Mouse (Mus musculus) inflammation-experienced regulatory T-cells, adult 6 months (primary cell): ENCODE results near the gene Catsper2. TPM values are rescaled to one million over a fixed set of nuclear protein-coding genes. Genes with fewer than 3 reads are reported as not detected.
"Not testable (repeated sequence)": the region's sequence is repeated elsewhere in the genome, so short reads cannot be mapped to it uniquely, and the experiment has no call there.

Experiments
- ATAC-seq: one replicate; pipeline ENCODE4 v1.8.0; 2017
- polyA plus RNA-seq, 3 experiments: library from polyadenylated mRNA; unstranded; fragments of 100-300 nt; shearing (Covaris generic); gene quantifications; one replicate each; pipeline ENCODE4 v1.2.1; 2017

The Catsper2 gene
- polyA plus RNA-seq, 3 experiments from 2014 or later = 2.4 to 6.2 (median 3.1) TPM

GRCm38 (mm10) chr2:121425890-121426289, 12.3 kb upstream of the Catsper2 start:
- peak; percentile 62 for ATAC-seq

- no peak for ATAC-seq
These were observed 9.6 kb upstream of the Catsper2 start for GRCm38 (mm10) chr2:121423166-121423565.

- no peak for ATAC-seq
These were observed 4.9 kb upstream of the Catsper2 start for GRCm38 (mm10) chr2:121418476-121418875.

GRCm38 (mm10) chr2:121416356-121416755, 2.8 kb upstream of the Catsper2 start:
- peak; percentile 17 for ATAC-seq

GRCm38 (mm10) chr2:121415591-121415990, 2.0 kb upstream of the Catsper2 start:
- ATAC-seq = no peak

GRCm38 (mm10) chr2:121415103-121415502, 1.5 kb upstream of the Catsper2 start:
- no peak for ATAC-seq

GRCm38 (mm10) chr2:121414139-121414685, 620 bp upstream of the Catsper2 start:
- peak; percentile 42 for ATAC-seq

GRCm38 (mm10) chr2:121412843-121413386, 677 bp downstream of the Catsper2 start:
- no peak for ATAC-seq

- peak; percentile 88 for ATAC-seq
These were observed 5.4 kb downstream of the Catsper2 start for GRCm38 (mm10) chr2:121408160-121408559.

GRCm38 (mm10) chr2:121403296-121403695, 10.3 kb downstream of the Catsper2 start:
- no peak for ATAC-seq

- peak; percentile 63 for ATAC-seq
These were observed 17.0 kb downstream of the Catsper2 start for GRCm38 (mm10) chr2:121396624-121397023.

- ATAC-seq = not testable (repeated sequence)
These were observed 26.5 kb downstream of the Catsper2 start, which contains the start of gene Strc for GRCm38 (mm10) chr2:121386961-121387575. Gene Strc, minus strand, starts transcription at chr2:121387168.

GRCm38 (mm10) chr2:121374766-121375165, 38.8 kb downstream of the Catsper2 start:
- no peak for ATAC-seq

GRCm38 (mm10) chr2:121372266-121372665, 41.3 kb downstream of the Catsper2 start:
- no peak for ATAC-seq

- ATAC-seq = no peak
These were observed 42.7 kb downstream of the Catsper2 start for GRCm38 (mm10) chr2:121370921-121371320.

GRCm38 (mm10) chr2:121368831-121369230, 44.8 kb downstream of the Catsper2 start:
- no peak for ATAC-seq

- ATAC-seq = no peak
These were observed 49.9 kb downstream of the Catsper2 start for GRCm38 (mm10) chr2:121363656-121364055.

- ATAC-seq = no peak
These were observed 54.1 kb downstream of the Catsper2 start for GRCm38 (mm10) chr2:121359461-121359860.

- ATAC-seq = no peak
These were observed 55.2 kb downstream of the Catsper2 start for GRCm38 (mm10) chr2:121358381-121358780.

GRCm38 (mm10) chr2:121357961-121358360, 55.6 kb downstream of the Catsper2 start:
- no peak for ATAC-seq

GRCm38 (mm10) chr2:121357494-121357893, 56.1 kb downstream of the Catsper2 start, which contains the start of gene Ckmt1:
Gene Ckmt1, plus strand, starts transcription at chr2:121357714.
- no peak for ATAC-seq

GRCm38 (mm10) chr2:121354820-121355592, 58.6 kb downstream of the Catsper2 start, which contains the start of gene Ppip5k1:
Gene Ppip5k1, minus strand, starts transcription at chr2:121355396.
- peak; percentile 99 for ATAC-seq

- no peak for ATAC-seq
These were observed 59.2 kb downstream of the Catsper2 start for GRCm38 (mm10) chr2:121354378-121354777.
